Mouse (Mus musculus): ENCODE data around the gene Wdr25.

Gene Wdr25

GRCm38 (mm10) chr12:108937506-108937905 lies 44.1 kb downstream of the Wdr25 start:
- DNase-seq (ENCODE audit: low spot score) = no peak

DNA sequence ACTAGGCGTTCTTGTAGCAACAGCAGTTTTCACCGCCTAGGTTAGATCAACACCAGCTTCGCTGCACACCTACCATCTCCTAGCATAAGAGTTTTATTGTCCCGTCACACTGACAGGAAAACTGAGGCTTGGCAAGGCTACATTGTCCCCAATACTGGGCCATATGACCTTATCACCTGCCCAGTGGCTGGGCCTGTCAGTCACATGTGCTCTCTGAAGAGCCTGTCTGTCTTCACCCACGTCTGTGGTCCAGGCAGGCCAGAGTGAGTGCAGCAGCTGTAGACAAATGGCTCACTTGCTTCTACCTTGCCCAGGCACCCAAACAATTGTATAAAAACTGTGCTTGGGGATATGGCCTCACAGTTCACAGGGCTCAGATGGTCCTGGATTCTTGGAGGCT lies 45.4 kb downstream of the Wdr25 start:
- no peak for DNase-seq (ENCODE audit: low spot score)

- DNase-seq (ENCODE audit: low spot score) = no peak
These were observed 45.9 kb downstream of the Wdr25 start for GRCm38 (mm10) chr12:108939317-108939716.

GRCm38 (mm10) chr12:108940255-108940654 lies 46.8 kb downstream of the Wdr25 start:
- DNase-seq (ENCODE audit: low spot score) = no peak

DNA sequence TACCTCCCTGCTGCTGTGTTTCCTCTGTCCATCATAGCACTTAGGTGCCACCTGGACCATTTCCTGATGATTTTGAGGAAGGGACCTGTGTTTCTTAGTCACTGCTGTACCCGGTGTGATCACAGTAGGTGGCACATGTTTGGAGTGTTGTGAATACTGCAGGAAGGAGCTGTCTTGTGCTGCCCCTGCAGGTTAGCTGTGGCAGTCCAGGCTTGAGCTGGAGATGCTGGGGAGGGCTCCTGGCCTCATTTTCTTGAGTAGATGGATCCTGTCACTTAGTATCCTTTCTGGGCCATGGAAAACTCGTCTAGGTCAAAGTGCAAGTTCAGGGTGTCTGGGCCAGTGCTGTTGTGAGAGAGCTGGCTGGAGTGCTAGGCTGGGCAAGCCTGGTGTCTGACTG lies 47.9 kb downstream of the Wdr25 start:
- DNase-seq (ENCODE audit: low spot score) = no peak

GRCm38 (mm10) chr12:108942203-108942923 lies 48.9 kb downstream of the Wdr25 start:
- no peak for DNase-seq (ENCODE audit: low spot score)

DNA sequence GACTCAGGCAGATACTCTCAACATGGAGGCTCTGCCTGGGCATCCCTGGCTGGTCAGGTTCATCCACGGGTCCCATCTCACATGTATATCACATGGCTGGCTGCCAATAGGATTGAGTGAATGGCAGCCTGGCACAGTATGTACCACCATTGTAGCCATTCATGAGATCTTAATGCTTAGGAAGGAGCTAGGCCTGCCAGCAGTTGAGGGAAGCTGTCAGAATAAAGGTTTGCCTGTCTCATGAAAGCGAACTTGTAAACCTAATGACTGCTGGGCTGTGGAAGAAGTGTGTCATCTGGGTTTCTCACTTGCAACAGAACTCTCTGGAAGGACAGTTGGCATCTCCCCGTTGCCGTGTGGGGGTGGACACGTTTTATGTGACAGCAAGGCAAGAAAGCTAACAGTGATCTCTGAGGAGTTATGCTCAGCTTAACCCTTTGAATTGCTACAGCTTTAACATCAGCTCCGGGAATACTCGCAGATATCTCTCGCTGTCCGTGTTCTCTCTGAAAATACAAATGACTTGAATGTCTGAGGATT lies 59.6 kb downstream of the Wdr25 start:
- DNase-seq (ENCODE audit: low spot score) = no peak

DNA sequence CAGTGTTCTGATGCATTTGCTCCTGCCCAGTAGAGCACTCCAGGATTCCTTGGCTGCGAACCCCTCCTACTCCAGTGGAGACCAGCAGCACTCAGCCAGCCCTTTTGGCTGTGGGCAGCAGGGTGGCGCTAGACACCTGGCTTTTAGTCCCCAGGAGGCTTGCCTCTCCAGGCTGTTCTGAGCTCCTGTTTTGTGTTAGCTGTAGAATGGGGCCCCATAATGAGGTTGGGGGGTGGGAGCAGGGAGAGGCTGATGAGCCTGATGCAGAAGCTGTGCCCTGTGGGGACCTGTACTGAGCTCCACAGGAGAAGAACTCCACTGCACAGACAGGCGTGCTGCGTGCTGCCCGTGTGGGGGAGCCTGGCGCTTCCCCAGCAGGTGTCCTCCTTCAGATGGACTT lies 60.4 kb downstream of the Wdr25 start:
- DNase-seq (ENCODE audit: low spot score) = peak; percentile 66

GRCm38 (mm10) chr12:108954456-108954855 lies 61.0 kb downstream of the Wdr25 start:
- DNase-seq (ENCODE audit: low spot score) = no peak

- no peak for DNase-seq (ENCODE audit: low spot score)
These were observed 65.1 kb downstream of the Wdr25 start for GRCm38 (mm10) chr12:108958483-108958882.

DNA sequence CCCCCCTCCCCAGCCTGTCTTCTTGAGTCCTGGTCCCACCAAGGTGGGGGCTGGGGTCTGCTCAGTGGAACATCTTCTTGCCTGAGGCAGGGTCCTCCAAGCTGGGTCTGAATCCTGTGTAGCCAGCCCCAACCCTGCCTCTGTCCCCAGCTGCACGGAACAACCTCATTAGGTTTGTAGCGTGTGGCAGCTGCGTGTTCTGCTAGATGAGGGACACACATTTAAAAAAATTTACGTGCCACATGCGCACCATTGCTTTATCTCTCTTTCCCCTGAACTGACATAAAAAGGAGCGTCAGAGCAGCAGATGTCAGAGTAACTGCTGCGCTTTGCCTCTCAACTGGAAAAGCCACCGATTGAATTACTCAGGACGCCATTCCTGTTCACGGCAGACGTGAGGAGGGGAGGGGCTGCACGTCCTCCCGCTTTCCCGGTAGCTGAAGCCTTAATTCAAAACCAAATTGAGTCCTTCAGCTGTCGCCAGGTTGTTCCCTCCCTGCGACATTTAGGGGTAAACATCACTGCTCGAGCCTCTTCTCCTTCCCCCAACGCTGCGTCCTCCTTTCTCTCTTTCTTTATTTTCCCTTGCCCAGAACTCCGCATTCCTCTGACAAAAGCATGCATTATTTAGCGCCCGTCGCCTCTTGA lies 65.7 kb downstream of the Wdr25 start:
- peak; percentile 69 for DNase-seq (ENCODE audit: low spot score)

GRCm38 (mm10) chr12:108959639-108960219 lies 66.3 kb downstream of the Wdr25 start:
- peak; percentile 41 for DNase-seq (ENCODE audit: low spot score)

DNA sequence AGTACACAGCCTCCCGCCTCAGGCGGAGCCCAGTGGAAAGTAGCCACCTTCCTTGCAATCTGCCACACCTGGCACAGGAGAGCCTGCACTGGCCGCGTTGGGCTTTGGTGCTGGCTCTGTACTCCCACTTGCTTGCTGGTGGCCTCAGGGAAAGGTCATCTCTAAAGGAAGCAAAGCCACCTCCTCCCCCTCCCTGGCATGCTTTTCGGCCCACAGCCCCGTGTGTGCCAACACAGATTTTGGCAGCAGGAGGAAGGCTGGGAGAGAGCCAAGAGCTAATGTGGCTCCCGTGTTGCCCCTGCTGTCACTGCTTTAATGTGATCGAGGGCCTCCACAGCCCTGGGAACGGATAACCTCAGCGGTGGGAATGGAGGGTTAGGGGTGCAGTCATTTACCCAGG lies 66.8 kb downstream of the Wdr25 start:
- no peak for DNase-seq (ENCODE audit: low spot score)

GRCm38 (mm10) chr12:108967631-108968030 lies 74.2 kb downstream of the Wdr25 start:
- DNase-seq (ENCODE audit: low spot score) = no peak

GRCm38 (mm10) chr12:108968031-108968430 lies 74.6 kb downstream of the Wdr25 start:
- DNase-seq (ENCODE audit: low spot score) = no peak

DNA sequence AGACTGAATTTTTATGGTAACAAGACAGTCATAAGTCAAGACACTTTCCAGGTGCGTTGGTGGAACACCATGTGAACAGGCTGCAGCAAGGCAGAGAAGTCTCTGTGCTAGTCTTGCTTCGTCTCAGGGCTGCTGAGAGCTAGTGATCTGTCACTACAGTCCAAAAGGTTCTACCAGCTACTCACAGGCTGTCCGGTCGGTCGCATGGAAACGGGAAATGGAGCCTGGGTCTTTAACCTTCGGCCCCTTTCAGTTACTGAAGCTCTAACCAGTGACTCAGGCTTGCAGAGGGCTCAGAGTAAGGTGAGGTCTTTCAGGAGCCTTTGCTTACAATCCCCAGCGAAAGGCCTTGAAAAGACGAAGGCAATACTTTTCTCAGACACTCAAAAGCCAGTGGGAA lies 78.0 kb downstream of the Wdr25 start:
- no peak for DNase-seq (ENCODE audit: low spot score)

DNA sequence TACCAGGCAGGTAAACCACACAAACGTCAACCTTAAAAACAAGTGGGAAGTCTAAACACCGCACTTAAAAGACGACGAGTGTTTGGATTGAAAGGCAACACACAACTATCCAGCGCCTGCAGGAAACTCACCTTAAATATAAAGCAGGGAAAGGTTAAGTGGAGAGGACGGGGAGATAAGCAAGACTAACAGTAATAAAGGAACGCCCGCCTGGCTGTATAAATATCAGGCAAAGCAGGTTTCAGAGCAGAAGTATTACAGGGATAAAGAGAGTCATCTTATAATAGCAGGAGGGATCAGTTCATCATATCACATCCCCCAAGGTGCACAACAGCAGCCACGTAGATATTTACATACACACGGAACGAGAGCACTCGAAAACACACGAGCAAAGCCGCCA lies 78.8 kb downstream of the Wdr25 start:
- no peak for DNase-seq (ENCODE audit: low spot score)

DNA sequence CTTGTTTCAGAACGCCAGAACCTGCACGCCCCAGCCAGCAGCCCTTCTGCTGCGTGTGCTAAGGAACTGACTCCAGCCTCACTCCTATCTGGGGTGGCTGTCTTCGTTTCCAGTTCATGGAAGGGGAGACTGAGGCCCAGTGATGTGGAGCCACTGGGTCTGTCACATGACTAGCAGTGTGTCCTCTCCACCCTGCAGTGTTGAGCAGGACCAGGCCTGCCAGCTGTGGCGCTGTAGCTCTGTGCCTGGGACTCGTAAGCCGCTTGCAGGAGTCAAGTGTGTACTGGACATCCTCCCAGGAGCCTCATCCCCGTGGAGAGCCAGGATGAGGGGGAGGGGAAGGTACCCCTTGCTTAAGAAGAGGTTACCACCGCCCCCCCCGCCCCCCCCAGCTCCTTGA lies 86.5 kb downstream of the Wdr25 start:
- DNase-seq (ENCODE audit: low spot score) = peak; percentile 61

DNA sequence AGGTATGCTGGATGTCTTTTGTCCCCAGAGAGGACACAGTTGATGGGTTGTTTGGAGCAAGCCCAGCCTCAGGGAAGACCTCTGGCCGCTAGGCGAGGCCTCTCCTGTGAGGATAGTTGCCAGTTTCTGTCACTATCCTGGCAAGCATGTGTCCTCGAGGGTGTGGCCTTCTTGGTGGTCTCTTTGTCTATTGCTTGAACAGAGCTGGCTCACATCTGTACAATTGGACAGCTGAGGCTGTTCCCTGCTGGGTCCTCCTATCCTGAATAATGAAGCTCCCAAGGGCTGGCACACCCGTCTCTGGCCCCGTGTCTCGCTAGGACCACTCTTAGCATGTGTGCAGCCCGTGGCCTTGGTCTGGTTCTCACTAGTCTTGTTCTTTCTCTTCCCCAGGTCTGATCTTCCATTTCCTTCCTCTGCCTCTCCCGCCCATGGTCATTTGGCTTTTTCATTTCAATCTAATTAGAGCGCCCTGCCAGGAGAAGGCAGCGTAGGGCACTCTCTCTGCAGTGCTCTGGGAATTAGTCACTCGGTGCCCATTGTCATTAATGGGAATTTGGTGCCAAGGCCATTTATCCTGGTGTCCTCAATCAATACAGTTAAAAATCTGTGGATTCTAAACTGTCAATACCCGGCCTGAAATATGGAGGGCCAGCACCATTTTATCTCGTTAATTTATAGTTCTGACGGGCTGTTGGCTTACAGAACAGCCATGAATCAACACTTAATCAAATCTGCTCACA lies 88.7 kb downstream of the Wdr25 start:
- no peak for DNase-seq (ENCODE audit: low spot score)

GRCm38 (mm10) chr12:108982684-108982960 lies 89.2 kb downstream of the Wdr25 start:
- DNase-seq (ENCODE audit: low spot score) = no peak

DNA sequence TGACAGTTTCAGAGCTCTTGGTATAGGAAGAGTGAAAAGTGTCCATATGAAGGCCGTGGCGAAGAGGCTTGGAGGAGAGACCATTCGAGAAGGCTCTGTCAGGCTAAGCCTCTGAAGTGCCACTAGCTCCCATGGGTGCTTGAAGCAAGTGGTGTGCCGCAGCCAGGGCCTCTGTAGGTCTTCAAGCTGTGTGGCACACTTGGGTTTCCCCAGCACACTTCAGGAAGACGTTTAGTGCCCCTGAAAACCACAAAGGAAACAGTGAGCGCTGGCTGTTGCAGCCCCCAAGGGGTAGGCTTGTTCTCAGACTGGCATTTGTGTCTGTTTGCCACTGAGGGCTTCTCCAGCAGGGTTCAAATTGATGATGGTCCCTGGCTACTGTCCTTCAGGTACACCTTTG lies 90.1 kb downstream of the Wdr25 start:
- no peak for DNase-seq (ENCODE audit: low spot score)

DNA sequence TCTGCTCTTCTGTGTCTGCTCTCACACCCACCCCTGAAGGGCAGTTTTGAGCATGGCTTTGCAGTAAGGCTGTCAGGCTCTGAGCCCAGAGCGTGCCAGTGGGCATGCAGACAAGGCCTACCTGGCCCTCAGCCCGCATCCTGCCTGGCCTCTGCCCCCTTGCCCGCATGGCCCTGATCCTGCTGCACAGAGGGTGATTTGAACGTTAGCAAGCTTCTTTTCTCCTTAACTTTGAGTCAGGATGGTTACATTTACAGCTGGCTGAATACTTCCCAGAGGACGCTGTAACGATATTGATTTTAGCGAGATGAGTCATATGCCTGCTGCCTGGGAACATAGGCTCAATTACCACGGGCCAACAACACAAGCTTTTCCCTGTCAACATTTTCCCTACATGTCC lies 91.0 kb downstream of the Wdr25 start:
- no peak for DNase-seq (ENCODE audit: low spot score)

DNA sequence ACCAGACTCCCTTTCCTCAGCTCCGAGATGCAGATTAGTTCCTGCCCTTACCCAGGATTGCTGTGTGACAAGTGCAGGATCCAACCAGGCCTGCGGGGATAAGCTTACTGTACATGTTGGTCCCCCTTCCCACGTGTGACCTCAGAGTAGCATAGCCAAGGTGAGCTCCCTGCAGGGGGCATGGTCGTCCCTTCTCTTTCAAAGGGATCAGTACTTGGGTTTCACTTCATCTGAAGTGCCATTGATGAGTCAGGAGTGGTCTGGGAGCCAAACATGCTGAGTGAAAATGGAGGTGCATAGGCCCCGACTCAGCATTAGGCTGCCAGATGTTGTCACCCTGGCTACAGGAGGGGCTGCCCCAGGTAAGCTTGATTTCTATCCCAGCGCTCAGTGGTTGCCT lies 91.6 kb downstream of the Wdr25 start:
- no peak for DNase-seq (ENCODE audit: low spot score)

Measured in embryo, embryonic 10 days (tissue).